Mouse (Mus musculus) cerebellum, postnatal 10 days (tissue): ENCODE measurements around the gene Slc25a5.
A peak's percentile ranks its signal among the peaks of the same experiment; 100 is the strongest.

Source experiments
- DNase-seq, 2 experiments: peaks; one replicate each; pipeline ENCODE4 v3.0.0; 2021; ENCODE audit warnings: mixed read lengths in 2 of 2

Slc25a5 gene

DNA sequence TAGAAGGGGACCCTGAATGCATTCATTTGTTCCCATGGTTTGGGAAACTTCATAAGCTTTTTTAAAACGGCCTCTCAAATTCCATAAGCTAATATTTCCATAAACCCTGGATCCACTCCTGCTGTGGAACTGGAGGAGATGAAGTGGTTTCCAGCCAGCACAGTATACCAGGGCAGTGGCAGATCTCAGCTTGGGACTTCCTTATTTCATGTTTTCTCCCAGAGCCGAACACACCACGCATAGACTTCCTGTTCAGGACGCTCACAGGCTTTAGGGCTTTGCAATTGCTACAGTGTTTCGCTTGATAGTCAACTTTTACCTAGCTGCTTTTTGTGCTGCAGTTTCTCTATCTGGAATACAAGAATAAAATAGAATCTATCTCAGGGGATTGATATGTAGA is 7.7 kb downstream of the Slc25a5 start:
- no peak for DNase-seq

DNA sequence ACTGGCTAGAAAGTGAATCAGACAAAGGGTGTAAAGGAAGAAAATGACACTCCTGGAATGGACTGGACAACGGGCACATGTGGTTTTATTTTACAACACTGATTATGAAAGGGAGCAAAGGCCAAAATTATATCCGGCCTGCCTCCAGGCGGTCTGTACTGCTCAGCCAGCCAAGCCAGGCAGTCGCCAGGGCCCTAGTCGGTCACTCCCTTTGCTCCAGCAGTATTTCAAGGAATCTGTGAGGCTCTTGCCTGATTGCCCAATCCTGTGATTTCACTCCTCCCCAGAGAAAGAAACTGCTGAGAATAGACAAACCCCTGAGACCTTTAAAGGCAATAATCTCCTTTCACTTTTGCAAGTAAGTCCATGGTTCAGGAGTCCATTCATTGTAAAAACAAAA is 8.7 kb downstream of the Slc25a5 start:
- no peak for DNase-seq

DNA sequence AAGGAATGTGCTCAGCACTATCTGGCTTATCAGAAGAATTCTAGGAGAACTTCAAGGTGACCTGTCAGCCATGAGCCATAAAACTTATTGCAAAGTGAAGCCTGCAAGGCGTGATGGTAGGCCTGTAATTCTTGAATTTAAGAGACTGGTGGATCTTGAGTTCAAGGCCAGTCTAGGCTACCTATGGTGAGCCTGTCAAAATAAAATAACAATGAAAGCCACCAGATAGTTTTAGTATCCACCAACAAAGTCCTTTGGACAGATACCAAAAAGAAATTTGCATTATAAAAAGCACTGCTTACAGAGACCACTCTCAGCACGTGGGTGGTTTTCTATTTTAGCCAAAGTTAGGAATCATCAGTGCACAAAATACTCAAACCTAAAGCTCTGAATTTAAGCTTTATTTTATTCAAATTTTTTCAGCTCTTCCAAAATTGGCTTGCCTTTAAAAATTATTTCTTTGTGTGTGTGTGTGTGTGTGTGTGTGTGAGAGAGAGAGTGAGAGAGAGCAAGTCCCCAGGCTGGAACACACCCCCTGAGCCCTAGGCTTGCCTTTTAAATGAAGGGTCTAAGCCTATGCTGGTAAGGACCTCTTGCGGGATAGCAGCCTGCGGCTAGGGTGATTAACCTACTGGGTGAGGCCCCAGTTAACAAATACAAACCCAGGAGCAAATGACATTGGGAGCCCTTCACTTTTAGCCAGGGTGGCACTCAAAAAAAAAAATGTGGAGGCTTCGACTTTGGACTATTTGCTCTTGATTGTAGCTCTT is 10.2 kb downstream of the Slc25a5 start:
- DNase-seq, result no peak

DNA sequence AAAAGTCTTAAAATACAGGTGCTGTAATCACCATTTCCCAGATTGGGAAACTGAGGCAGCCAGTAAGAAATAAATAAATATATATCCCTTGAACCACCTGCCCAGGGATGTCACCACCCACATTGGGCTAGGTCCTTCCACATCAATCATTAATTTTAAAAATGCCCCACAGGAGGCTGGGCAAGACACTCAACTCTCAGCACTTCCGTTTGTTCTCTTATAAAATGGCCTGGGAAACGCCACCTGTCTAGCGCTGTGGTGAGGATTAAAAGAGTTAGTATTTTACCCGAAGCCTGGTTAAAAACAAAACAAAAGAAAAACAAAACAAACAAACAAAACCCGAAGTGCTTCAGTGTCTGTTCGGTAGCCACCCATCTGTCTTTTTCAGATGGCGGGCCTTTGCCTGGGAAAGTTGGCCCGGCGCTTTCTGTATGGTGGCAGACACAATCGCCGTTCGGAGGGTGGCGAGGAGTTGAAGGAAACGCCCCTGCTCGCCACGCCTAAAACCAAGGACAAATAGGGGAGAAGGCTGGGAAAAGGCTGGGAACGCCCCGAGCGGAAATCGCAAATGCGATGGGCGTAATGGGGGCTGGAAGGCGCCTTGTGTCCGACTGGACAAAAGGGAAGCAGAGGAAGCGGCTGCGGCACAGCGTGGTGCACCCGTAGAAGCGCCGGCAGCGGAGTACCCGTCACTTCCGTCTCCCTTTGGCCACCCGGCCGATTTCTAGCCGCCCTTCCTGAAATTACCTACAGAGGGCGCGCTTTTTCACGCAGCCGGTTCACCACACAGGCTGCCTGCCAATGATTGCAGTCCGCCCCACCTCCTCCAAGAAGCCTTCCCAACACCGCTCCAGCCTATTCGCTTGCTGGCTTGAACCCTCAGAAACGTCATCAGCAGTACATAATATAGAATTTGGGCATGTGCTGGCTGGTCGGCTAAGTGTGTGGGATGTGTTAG is 12.2 kb downstream of the Slc25a5 start:
- DNase-seq, result peak; percentile 94

DNA sequence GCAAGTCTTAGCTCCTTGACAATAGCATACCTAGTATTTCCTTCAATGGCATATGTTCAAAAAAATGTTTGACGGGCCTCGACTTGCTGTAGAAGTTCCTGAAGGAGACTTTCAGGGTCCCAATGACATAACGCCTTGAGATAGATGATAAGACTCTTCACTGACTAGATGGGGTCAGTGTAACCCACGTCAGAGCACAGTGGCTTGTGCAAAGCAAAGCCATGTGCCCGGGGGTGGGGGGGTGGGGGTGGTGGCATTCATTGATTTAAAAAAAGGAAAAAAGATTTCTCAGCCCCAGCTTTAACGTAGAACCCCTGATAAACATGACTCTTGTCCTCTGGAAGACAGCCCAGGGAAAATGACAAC is 12.8 kb downstream of the Slc25a5 start:
- no peak for DNase-seq

DNA sequence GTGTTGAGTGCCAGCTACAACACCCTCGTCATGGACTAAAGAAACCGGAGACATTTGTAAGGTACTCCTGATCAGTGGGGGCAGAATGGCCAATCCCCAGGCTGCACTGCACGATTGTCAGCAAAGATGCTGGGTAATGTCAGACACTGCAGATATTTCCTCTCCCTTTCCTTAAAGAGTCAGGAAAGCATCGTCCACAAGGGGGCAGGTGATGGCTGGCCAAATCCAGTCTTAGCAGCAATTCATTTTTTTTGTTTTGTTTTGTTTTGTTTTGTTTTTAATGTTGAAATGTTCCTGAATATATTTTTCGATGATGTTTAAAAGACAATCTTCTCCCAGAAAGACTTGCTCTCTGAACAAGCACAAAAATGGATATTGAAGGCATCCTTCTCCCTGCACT is 15.9 kb downstream of the Slc25a5 start:
- DNase-seq, result peak; percentile 61 to 75

DNA sequence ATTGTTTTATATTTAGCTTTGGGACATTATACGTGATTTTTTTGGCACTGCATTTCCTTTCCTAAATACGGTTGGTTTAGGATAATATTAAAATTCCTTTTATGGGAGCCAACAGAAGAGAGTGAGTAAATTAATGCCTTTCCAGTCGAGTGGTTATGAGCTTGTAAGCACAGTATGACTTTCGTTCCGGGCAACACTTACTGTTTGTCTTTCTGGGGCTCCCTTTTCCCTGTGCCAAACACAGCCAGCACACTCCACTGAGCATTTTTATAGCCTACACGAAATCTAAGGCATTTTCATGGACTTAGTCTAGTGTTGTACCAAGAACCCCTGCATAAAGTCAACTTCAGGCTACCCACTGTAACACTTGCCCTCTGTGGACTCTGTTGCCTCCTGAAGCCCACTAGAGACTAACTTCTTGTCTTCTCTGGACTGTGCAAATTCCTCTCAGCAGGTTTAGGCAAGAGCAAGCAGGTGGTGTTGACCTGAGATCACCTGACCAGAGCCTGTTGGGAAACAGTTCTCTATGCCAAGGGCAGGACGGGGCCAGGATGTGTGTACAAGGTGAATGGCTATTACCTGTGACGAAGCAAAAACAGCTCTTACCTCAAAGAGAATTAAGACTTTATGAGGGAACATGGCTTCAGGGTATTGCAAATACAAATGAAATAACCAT is 18.8 kb downstream of the Slc25a5 start:
- no peak for DNase-seq

DNA sequence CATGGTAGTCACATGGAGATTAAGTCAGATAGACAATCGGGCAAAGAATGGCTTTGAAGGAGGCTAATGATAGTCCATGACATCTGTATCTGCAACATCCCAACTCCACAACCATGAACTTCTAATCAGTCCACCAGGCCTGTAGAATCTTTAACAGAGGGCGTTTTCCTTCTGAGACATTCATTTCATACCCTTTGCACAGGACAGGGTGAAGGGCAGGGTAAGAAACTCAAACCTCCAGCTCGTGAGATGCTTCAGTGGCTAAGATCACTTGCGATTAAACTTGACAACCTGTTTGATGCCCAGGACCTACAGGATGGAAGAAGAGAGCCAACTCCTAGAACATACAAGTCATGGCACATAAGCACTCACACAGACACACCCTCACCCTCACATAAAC is 19.6 kb downstream of the Slc25a5 start:
- DNase-seq, result no peak

DNA sequence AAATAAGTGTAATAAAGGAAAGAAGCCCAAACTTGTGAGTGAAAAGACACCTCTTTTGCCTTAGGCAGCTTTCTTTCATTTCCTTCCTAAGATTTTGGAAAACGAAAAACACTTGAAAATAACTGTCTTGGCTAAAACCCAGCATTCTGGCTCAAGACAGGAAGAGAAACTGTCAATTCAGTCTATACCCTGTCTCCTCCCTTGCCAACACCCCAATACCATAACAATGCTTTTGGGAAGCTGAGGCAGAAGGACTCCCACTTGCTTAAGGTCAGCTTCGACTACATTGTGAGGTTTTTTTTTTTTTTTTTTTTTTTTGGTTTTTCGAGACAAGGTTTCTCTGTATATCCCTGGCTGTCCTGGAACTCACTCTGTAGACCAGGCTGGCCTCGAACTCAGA is 20.0 kb downstream of the Slc25a5 start:
- DNase-seq, result no peak

DNA sequence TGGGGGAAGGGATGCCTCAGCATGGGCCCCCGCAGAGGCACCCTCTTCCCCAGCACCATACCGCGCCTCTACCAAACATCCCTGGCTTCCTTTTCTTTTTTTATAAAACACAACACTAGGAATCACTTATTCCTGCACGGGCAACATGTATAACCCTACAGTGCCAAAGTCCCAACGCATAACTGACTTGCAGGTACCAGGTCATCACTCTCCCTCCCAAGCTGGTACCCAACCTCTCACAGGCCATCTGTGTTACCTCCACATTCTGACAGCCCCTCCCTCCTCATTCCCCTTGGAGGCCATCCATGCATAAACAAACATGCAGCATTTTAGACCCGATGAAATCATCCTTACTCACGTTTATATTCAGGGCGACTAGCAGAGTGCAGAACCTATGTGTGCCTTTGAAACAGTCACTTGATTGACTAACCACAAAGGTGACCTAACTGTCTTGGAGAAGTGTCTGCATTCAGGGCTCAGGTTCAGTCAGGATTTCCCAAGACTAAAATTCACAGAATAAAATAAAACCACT is 21.0 kb downstream of the Slc25a5 start:
- peak in 1 of 2 experiments; percentile 15 for DNase-seq

DNA sequence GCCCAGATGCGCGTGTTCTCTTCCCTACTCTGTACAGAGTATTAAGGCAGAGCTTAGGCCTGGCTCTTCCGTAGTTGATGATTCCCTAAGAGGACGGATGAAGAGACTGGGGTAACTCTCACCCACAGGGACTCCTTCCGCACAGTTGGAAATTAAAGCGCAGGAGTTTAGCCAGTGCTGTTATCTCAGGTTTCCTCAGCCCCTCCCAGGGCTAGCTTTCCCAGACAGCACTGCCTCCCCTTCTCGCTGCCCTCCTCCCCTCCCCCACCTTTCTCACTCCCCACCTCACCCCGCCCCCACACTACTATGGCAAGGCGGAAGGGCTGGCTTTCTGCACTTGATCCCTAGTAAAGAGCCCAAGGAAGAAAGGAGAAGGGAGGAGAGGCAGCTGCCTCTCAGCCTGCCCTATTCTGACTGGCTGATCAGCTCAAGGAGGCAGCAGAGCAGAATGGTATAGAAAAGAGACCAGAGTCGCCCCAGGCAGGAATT is 21.5 kb downstream of the Slc25a5 start:
- peak; percentile 73 for DNase-seq

DNA sequence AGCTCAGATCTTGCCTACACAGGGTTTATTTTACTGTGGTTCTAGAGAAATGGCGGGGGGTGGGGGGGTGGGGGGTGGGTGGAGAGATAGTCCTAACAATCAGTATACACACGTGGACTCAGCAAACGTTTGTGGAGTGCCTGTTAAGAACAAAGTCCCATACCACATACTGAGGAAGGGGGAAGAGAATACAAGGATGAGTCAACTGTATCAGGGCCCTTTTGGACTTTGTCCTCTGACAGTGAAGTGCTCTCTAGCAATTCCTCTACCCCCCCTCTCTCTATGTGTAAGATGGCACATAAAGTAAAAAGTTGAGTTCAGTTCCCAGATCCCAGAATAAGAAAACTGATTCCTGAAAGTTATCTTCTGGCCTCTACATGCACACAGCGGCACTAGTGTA is 24.1 kb downstream of the Slc25a5 start:
- no peak for DNase-seq

DNA sequence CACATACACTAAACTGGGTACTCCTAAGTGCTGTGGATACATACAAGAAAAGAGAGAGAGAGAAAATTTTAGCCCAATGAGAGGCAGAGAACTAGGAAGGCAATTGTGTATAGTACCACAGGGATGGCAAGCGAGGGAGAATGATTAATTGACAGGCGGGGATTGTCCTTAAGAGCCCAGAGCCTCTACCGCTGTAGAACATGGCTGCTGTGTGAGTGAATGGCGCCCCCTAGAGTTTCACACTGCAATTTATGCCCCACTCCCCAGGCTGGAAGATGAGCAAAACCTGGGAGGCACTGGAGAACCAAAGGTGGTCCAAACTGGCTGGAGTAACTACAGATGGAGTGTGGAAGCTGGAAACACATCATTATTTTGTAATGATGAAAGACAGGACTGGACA is 24.8 kb downstream of the Slc25a5 start:
- peak; percentile 63 to 64 for DNase-seq

DNA sequence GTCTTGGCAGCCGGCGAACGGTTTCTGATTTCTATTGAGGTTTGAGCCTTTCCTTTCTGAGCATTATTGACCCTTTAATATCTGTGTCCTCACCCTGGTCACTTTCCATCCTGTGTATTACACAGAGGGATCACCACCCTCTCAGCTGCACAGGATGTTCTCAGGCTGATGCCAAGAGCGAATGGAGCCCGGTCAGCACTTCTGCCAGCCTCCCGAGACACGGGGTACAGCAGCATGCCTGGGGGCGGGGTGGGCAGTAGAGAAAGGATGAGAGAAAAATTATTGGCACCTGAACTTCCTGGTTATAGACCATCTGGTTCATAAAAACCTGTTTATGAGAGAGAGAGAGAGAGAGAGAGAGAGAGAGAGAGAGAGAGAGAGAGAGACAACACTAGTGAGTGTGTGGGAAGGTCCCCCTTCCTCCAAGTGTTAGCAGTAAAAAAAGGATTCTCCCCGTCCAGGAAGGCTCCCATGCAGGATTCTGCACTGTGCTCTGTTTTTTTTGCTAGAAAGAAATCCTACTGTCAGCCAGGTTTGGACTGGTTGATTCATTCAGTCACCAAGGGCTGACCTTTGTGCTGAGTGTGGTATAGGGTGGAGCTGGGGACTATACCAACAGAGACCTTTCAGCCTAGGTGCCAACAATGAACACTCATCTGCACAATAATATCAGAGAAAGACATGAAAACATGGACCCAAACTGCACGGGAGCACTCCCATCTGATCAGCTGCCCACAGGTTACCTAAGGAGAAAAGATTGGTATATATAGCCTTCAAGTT is 28.7 kb downstream of the Slc25a5 start:
- no peak for DNase-seq

DNA sequence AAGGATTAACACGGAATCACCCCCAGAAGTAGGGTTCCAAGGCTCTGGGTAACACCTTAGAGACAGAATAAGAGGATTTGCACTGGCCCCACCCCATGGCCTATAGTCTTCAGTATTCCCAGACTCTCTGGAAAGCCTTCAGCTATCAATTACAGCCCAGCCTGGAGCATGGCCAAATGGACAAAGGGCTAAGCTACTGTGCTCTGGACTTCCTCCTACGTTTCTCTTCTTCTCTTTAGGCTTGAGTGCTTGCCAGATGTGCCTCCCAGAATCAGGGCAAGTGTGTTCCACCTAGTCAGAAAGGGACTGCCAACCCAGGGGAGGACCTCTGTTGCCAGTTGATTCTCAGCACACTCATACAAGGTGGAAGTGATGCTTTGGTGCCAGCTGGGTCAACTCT is 29.6 kb downstream of the Slc25a5 start:
- no peak for DNase-seq

DNA sequence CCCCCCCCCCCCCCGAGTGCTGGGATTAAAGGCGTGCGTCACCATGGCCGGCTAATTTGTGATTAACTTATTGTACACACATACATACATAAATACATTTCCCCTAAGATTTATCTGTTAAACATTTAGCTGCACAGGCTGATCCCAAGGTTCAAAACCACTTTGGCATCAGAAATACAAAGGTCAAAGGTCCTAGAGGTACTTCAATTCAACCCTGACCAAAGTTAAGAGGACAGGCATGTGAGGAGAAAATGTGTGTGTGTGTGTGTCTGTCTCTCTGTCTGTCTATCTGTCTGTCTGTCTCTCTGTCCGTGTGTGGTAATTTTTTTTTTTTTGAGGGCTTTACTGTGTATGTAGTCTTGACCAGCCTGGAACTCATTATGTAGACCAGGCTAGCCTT is 31.4 kb downstream of the Slc25a5 start:
- DNase-seq, result no peak

DNA sequence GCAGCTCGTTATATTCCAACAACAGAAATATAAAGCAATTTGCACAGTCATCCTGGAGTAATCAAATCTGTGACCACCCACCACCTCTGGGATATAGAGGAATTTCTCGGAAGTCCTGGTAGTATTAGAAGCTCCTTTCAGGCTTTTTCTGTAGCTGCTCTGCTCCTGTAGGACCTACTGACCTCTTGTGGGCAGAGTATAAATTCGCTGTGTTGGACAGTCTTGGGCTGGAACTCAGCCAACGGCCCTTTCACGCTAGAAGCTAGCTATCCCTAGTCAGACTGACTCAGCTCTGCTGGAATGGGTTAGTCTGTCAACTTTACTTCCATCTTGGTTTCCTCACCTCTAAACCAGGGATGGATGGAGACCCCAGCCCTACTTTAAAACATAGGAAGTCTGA is 34.8 kb downstream of the Slc25a5 start:
- peak; percentile 76 to 77 for DNase-seq

DNA sequence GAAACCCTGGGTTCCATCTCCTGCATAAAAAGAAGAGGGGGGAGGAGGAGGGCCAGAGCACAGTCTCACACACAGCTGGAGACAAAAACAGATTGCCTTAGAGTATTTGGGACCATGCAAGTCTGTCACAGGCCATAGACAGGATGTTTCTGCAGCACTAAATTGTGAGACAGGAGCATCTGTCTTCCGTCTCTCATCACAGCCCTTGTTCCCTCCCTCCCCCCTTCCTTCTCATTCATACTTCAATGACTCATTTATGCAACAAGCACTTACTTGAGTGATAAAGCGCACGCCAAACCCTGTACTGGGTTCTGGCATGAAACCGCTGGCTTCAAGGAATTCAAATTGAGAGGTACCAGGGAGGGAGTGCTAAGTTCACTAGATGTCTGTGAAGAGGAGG is 36.2 kb downstream of the Slc25a5 start:
- DNase-seq, result no peak

DNA sequence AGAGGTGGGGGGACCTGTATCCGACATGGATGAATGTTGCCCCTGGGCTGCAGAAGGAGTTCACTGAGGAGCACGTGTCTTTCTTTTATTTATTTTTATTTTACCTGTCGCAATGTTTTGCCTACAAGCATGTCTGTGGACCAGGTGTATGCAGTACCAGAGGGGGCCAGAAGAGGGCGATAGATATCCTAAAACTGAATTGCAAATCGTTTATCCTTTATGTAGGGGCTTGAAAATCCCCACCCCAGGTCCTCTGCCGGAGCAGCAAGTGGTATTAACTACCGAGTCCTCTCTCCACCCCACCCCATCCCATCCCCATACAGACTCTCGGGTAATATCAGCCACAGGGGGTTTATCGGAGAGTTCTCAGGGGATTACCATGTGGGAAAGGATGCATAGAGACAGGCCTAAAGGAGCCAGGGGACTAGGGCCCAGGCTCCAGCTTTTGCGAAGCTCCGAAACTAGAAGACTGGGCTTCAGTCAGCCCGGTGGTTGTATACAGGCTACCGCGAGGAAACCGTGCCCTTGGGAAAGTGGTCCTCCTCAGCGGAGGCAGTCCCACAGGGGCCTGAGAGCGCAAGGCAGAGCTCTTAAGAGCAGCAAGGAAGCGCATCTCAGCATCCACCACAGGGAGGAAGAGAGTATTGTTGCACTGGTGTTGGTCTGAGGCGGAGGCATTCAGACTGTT is 38.1 kb downstream of the Slc25a5 start:
- DNase-seq, result peak; percentile 87 to 88

DNA sequence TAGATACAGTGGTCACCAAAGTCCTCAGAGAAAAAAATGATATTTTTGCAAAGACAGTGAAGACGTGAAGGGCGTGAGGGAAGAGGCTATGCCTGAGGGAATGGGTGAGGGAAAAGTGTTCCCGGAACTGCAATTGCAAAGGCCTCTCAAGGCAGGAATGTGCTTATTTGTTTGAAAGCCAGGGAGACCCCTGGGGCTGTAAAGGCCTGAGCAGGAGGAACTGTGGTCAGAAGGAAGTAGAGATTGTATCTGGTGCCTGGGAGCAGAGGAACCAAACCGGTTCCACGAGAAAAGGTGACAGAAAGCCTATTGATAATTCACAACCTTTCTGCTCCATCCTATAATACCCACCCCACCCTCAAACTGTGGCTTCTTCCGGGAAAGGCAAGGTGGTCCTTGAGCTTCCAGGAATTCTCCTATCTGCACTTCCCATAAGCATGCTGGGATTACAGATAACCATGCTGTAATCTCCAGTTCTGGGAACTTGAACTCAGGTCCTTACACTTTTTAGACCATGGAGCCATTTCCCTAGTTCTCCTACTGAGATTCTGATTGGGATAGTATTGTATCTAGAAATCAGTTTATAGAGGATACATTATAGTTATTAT is 41.7 kb downstream of the Slc25a5 start:
- DNase-seq, result no peak

DNA sequence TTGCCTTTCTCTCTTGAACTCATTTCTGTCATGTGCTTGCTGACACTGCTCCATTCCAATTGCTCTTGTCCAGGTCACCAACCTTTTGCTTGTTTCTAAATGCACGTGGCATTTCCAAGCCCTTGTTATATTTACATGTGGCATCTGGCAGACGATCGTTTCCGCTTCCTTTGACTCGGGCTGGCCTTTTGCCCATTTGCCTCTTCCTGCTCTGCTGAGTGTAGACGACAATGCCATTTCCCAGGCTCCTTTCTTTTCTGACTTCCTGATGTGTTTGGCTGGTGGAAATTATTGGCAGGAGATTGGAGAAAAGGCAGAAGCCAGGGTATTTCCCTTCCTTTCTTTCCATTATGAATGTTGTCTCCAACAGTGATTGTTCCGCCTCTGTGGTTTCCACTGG is 43.9 kb downstream of the Slc25a5 start:
- peak; percentile 78 to 79 for DNase-seq
